Mouse (Mus musculus) hindbrain, embryonic 16.5 days (tissue): Measurements from ENCODE around the gene Sort1. TPM values are rescaled to one million over a fixed set of nuclear protein-coding genes. Genes with fewer than 3 reads are reported as not detected.

Source experiments
- ATAC-seq: fragments of 200-750 bp; cut with Nextera tagmentation; 2 replicates; pipeline ENCODE4 v1.8.0; 2017; ENCODE audit warnings: moderate TSS enrichment, moderate library complexity
- H3K27ac ChIP-seq: fragments of 300-500 bp; sonication (generic); 2 replicates; pipeline ENCODE4 v1.5.1; 2014; ENCODE audit warnings: low read depth, mild to moderate bottlenecking, control low read depth, low read length, moderate library complexity
- H3K27me3 ChIP-seq: fragments of 300-500 bp; sonication (generic); replicated peaks from 2 replicates; pipeline ENCODE4 v1.6.1; 2014; ENCODE audit warnings: low read length; ENCODE audit not compliant: control insufficient read depth, insufficient read depth
- H3K36me3 ChIP-seq: fragments of 300-500 bp; sonication (generic); 2 replicates; pipeline ENCODE4 v1.6.1; 2014; ENCODE audit warnings: mild to moderate bottlenecking, low read length, moderate library complexity, mixed read lengths; ENCODE audit not compliant: control insufficient read depth, insufficient read depth
- H3K4me1 ChIP-seq: fragments of 300-500 bp; sonication (generic); 2 replicates; pipeline ENCODE4 v1.6.1; 2014; ENCODE audit warnings: low read depth, low read length; ENCODE audit not compliant: control insufficient read depth, insufficient read depth
- H3K4me2 ChIP-seq: fragments of 300-500 bp; sonication (generic); 2 replicates; pipeline ENCODE4 v1.6.1; 2014; ENCODE audit warnings: mild to moderate bottlenecking, low read length, control low read depth, moderate library complexity
- H3K4me3 ChIP-seq: fragments of 300-500 bp; sonication (generic); 2 replicates; pipeline ENCODE4 v1.5.1; 2014; ENCODE audit warnings: mild to moderate bottlenecking, low read length, control low read depth, moderate library complexity
- H3K9ac ChIP-seq: fragments of 300-500 bp; sonication (generic); 2 replicates; pipeline ENCODE4 v1.6.1; 2014; ENCODE audit warnings: low read depth, mild to moderate bottlenecking, control low read depth, low read length, moderate library complexity
- H3K9me3 ChIP-seq: fragments of 300-500 bp; sonication (generic); 2 replicates; pipeline ENCODE4 v1.6.1; 2014; ENCODE audit warnings: mild to moderate bottlenecking, low read length, moderate library complexity; ENCODE audit not compliant: control insufficient read depth
- WGBS: fragments of 180-500 bp; shearing (Covaris S2); extraction: QIAGEN DNeasy Blood & Tissue Kit; methylation state at CpG from one replicate; pipeline ENCODE4 v1.1.7; 2014; 5-methylcytosine and 5-hydroxymethylcytosine counted together
- polyA plus RNA-seq: library from polyadenylated mRNA; unstranded; fragments of >200 nt; fragmentation: Nextera tagmentation; extraction: Ambion mirVana; gene quantifications from 2 replicates; pipeline ENCODE4 v1.2.1, GENCODE M21; 2015

Sort1 gene
- polyA plus RNA-seq, 1 experiment from 2014 or later: 9.4 TPM

GRCm38 (mm10) chr3:108342185-108342584, 58.3 kb downstream of the Sort1 start:
- H3K4me1 ChIP-seq: no peaks in the 10 kb centered on the region
- no peaks in the 10 kb centered on the region for H3K9me3 ChIP-seq
- 75% methylated on average over 7 of the region's 7 CpGs for WGBS
- peaks cover 44% of the 10 kb centered on the region for H3K36me3 ChIP-seq
- H3K4me3 ChIP-seq: no peak overlapping the region
- H3K4me2 ChIP-seq: no peak overlapping the region
- no peak for ATAC-seq
- H3K27ac ChIP-seq: no peak overlapping the region
- H3K9ac ChIP-seq: no peak overlapping the region
- H3K27me3 ChIP-seq: no peaks in the 10 kb centered on the region

GRCm38 (mm10) chr3:108345855-108346254, 62.0 kb downstream of the Sort1 start:
- no peaks in the 10 kb centered on the region for H3K9me3 ChIP-seq
- H3K27ac ChIP-seq: no peak overlapping the region
- no peaks in the 10 kb centered on the region for H3K27me3 ChIP-seq
- no peak overlapping the region for H3K4me2 ChIP-seq
- no peaks in the 10 kb centered on the region for H3K4me1 ChIP-seq
- H3K9ac ChIP-seq: no peak overlapping the region
- no peak overlapping the region for H3K4me3 ChIP-seq
- peaks cover 45% of the 10 kb centered on the region for H3K36me3 ChIP-seq
- no peak for ATAC-seq
- WGBS: 89% methylated on average over 7 of the region's 7 CpGs

- H3K27ac ChIP-seq: no peak overlapping the region
- H3K4me1 ChIP-seq: no peaks in the 10 kb centered on the region
- no peak overlapping the region for H3K4me3 ChIP-seq
- 83% methylated on average over 9 of the region's 9 CpGs for WGBS
- H3K9ac ChIP-seq: no peak overlapping the region
- H3K36me3 ChIP-seq: peaks cover 36% of the 10 kb centered on the region
- no peaks in the 10 kb centered on the region for H3K27me3 ChIP-seq
- no peak overlapping the region for H3K4me2 ChIP-seq
- no peak for ATAC-seq
- no peaks in the 10 kb centered on the region for H3K9me3 ChIP-seq
Measured at GRCm38 (mm10) chr3:108348376-108348775, 64.5 kb downstream of the Sort1 start.

- no peak overlapping the region for H3K4me3 ChIP-seq
- H3K36me3 ChIP-seq: peaks cover 42% of the 10 kb centered on the region
- 93% methylated on average over 3 of the region's 3 CpGs for WGBS
Measured at GRCm38 (mm10) chr3:108355245-108355644, 71.4 kb downstream of the Sort1 start.

GRCm38 (mm10) chr3:108357051-108357450, 73.2 kb downstream of the Sort1 start:
- Histone ChIP-seq H3K9me3 (no peaks in the 10 kb centered on the region), H3K4me2 (no peak overlapping the region), H3K27ac (no peak overlapping the region), H3K9ac (no peak overlapping the region), H3K4me1 (no peaks in the 10 kb centered on the region), H3K36me3 (peaks cover 34% of the 10 kb centered on the region), H3K27me3 (no peaks in the 10 kb centered on the region), H3K4me3 (no peak overlapping the region)
- no peak for ATAC-seq
- 91% methylated on average over 10 of the region's 10 CpGs for WGBS

More at GRCm38 (mm10) chr3:108355245-108355644, 71.4 kb downstream of the Sort1 start:
- Histone ChIP-seq H3K4me2 (no peak overlapping the region), H3K4me1 (no peaks in the 10 kb centered on the region), H3K27me3 (no peaks in the 10 kb centered on the region), H3K27ac (no peak overlapping the region), H3K9me3 (no peaks in the 10 kb centered on the region), H3K9ac (no peak overlapping the region)
- no peak for ATAC-seq

- WGBS: 74% methylated on average over 6 of the region's 6 CpGs
- Histone ChIP-seq H3K4me3 (no peak overlapping the region), H3K36me3 (peaks cover 34% of the 10 kb centered on the region), H3K9me3 (no peaks in the 10 kb centered on the region), H3K9ac (no peak overlapping the region), H3K4me2 (no peak overlapping the region), H3K27ac (no peak overlapping the region), H3K27me3 (no peaks in the 10 kb centered on the region), H3K4me1 (no peaks in the 10 kb centered on the region)
- no peak for ATAC-seq
Measured at GRCm38 (mm10) chr3:108358445-108358844, 74.6 kb downstream of the Sort1 start.

- Histone ChIP-seq H3K36me3 (peaks cover 15% of the 10 kb centered on the region), H3K27me3 (no peaks in the 10 kb centered on the region), H3K4me2 (no peak overlapping the region), H3K27ac (no peak overlapping the region), H3K4me1 (no peaks in the 10 kb centered on the region; the same call in 1 of the 2 replicates), H3K9me3 (no peaks in the 10 kb centered on the region), H3K4me3 (no peak overlapping the region), H3K9ac (no peak overlapping the region)
- WGBS: 10% methylated on average over 7 of the region's 7 CpGs
- ATAC-seq: peak; percentile 43; the same call in 1 of the 2 replicates
Measured at GRCm38 (mm10) chr3:108360894-108361293, 77.0 kb downstream of the Sort1 start.

GRCm38 (mm10) chr3:108363626-108364025, 79.7 kb downstream of the Sort1 start:
- 54% methylated on average over 3 of the region's 3 CpGs for WGBS
- Histone ChIP-seq H3K9ac (no peak overlapping the region), H3K36me3 (no peaks in the 10 kb centered on the region; the same call in 1 of the 2 replicates), H3K4me3 (no peak overlapping the region), H3K9me3 (no peaks in the 10 kb centered on the region), H3K4me2 (no peak overlapping the region), H3K27ac (no peak overlapping the region), H3K4me1 (no peaks in the 10 kb centered on the region; the same call in 1 of the 2 replicates), H3K27me3 (no peaks in the 10 kb centered on the region)
- ATAC-seq: no peak

GRCm38 (mm10) chr3:108364270-108364995, 80.6 kb downstream of the Sort1 start, which contains the start of gene Mybphl:
Mybphl (plus strand) TSS chr3:108364911.
- H3K9ac ChIP-seq: no peak within 1 kb of the TSS
- H3K4me1 ChIP-seq: no peaks in the 10 kb centered on the region; the same call in 1 of the 2 replicates
- 0 out of 2 replicates have a peak, but pooled peaks have one; percentile 19 for ATAC-seq
- H3K27ac ChIP-seq: no peak within 1 kb of the TSS
- WGBS: 79% methylated on average over 9 of the region's 9 CpGs
- no peak within 1 kb of the TSS for H3K4me2 ChIP-seq
- no peaks in the 10 kb centered on the region for H3K9me3 ChIP-seq
- no peaks in the 10 kb centered on the region for H3K27me3 ChIP-seq
- H3K36me3 ChIP-seq: no peaks in the 10 kb centered on the region
- H3K4me3 ChIP-seq: no peak within 1 kb of the TSS
